Mouse (Mus musculus): Measurements from ENCODE around the gene Tuba4a. TPM values are rescaled to one million over a fixed set of nuclear protein-coding genes. Genes with fewer than 3 reads are reported as not detected.
A peak's percentile ranks its signal among the peaks of the same experiment; 100 is the strongest.

Gene Tuba4a
- polyA plus RNA-seq (2014; fragmentation: Nextera tagmentation; extraction: Ambion mirVana), result 11.4 and 12.9 TPM in 2 replicates

GRCm38 (mm10) chr1:75219531-75219930, at the start of gene Tuba4a:
Gene Tuba4a, minus strand, starts transcription at chr1:75219865.
- peak within 1 kb of the TSS; percentile 94 for H3K4me2 ChIP-seq (ENCODE audit: low read depth, low read length, severe bottlenecking)
- H3K4me1 ChIP-seq (replicated peaks; ENCODE audit: control insufficient read depth, insufficient read depth, low read length), result peaks cover 12% of the 10 kb centered on the region
- peaks cover 48% of the 10 kb centered on the region for H3K27me3 ChIP-seq (ENCODE audit: control insufficient read depth, insufficient read depth, low read length)
- ATAC-seq (replicated peaks; ENCODE audit: low FRiP score), result peak; percentile 57
- WGBS, result under 1% methylated on average over 34 of the region's 34 CpGs
- no peaks in the 10 kb centered on the region; the same call in 1 of the 2 replicates for H3K36me3 ChIP-seq (ENCODE audit: control insufficient read depth, insufficient read depth, low read length)
- DNase-seq (ENCODE audit: low spot score), result peak; percentile 67
- no peak within 1 kb of the TSS for H3K27ac ChIP-seq (ENCODE audit: low read depth, low read length)
- peak within 1 kb of the TSS; percentile 52 for H3K4me3 ChIP-seq (ENCODE audit: low read depth, low read length)
- H3K9ac ChIP-seq (ENCODE audit: low read length), result peak within 1 kb of the TSS; percentile 46
- H3K9me3 ChIP-seq (ENCODE audit: control insufficient read depth, low read length), result no peaks in the 10 kb centered on the region

GRCm38 (mm10) chr1:75264091-75264880, 44.6 kb upstream of the Tuba4a start, which contains the start of gene Ptprn:
Gene Ptprn, minus strand, starts transcription at chr1:75264502.
- no peaks in the 10 kb centered on the region for H3K9me3 ChIP-seq (ENCODE audit: control insufficient read depth, low read length)
- peaks cover 26% of the 10 kb centered on the region for H3K27me3 ChIP-seq (ENCODE audit: control insufficient read depth, insufficient read depth, low read length)
- H3K4me2 ChIP-seq (ENCODE audit: low read depth, low read length, severe bottlenecking), result peak within 1 kb of the TSS; percentile 64
- ATAC-seq (replicated peaks; ENCODE audit: low FRiP score), result peak; percentile 64
- WGBS, result 11% methylated on average over 32 of the region's 32 CpGs
- DNase-seq (ENCODE audit: low spot score), result peak; percentile 69
- H3K9ac ChIP-seq (ENCODE audit: low read length), result 0 out of 2 replicates have a peak within 1 kb of the TSS, but pooled peaks have one; percentile 35
- H3K4me3 ChIP-seq (ENCODE audit: low read depth, low read length), result peak within 1 kb of the TSS; percentile 31
- H3K36me3 ChIP-seq (ENCODE audit: control insufficient read depth, insufficient read depth, low read length), result no peaks in the 10 kb centered on the region
- H3K27ac ChIP-seq (ENCODE audit: low read depth, low read length), result no peak within 1 kb of the TSS
- H3K4me1 ChIP-seq (replicated peaks; ENCODE audit: control insufficient read depth, insufficient read depth, low read length), result no peaks in the 10 kb centered on the region

GRCm38 (mm10) chr1:75262969-75263951, 43.6 kb upstream of the Tuba4a start:
- H3K27ac ChIP-seq (ENCODE audit: low read depth, low read length), result no peak overlapping the region
- peak; percentile 51; the same call in 1 of the 2 replicates for ATAC-seq (replicated peaks; ENCODE audit: low FRiP score)

GRCm38 (mm10) chr1:75261278-75261677, 41.6 kb upstream of the Tuba4a start:
- peaks cover 26% of the 10 kb centered on the region for H3K27me3 ChIP-seq (ENCODE audit: control insufficient read depth, insufficient read depth, low read length)
- no peak overlapping the region for H3K9ac ChIP-seq (ENCODE audit: low read length)
- H3K4me1 ChIP-seq (replicated peaks; ENCODE audit: control insufficient read depth, insufficient read depth, low read length), result no peaks in the 10 kb centered on the region
- H3K4me3 ChIP-seq (ENCODE audit: low read depth, low read length), result no peak overlapping the region
- no peak overlapping the region for H3K27ac ChIP-seq (ENCODE audit: low read depth, low read length)
- no peak overlapping the region for H3K4me2 ChIP-seq (ENCODE audit: low read depth, low read length, severe bottlenecking)
- H3K36me3 ChIP-seq (ENCODE audit: control insufficient read depth, insufficient read depth, low read length), result no peaks in the 10 kb centered on the region
- H3K9me3 ChIP-seq (ENCODE audit: control insufficient read depth, low read length), result no peaks in the 10 kb centered on the region
- no peak for ATAC-seq (replicated peaks; ENCODE audit: low FRiP score)
- DNase-seq (ENCODE audit: low spot score), result no peak

More at GRCm38 (mm10) chr1:75262969-75263951, 43.6 kb upstream of the Tuba4a start:
- no peak overlapping the region for H3K9ac ChIP-seq (ENCODE audit: low read length)
- peaks cover 26% of the 10 kb centered on the region for H3K27me3 ChIP-seq (ENCODE audit: control insufficient read depth, insufficient read depth, low read length)
- no peaks in the 10 kb centered on the region for H3K9me3 ChIP-seq (ENCODE audit: control insufficient read depth, low read length)
- H3K4me1 ChIP-seq (replicated peaks; ENCODE audit: control insufficient read depth, insufficient read depth, low read length), result no peaks in the 10 kb centered on the region
- H3K36me3 ChIP-seq (ENCODE audit: control insufficient read depth, insufficient read depth, low read length), result no peaks in the 10 kb centered on the region
- 1% methylated on average over 40 of the region's 40 CpGs for WGBS
- peak; percentile 83 for DNase-seq (ENCODE audit: low spot score)
- H3K4me3 ChIP-seq (ENCODE audit: low read depth, low read length), result peak overlapping the region; percentile 31
- peak overlapping the region; percentile 64 for H3K4me2 ChIP-seq (ENCODE audit: low read depth, low read length, severe bottlenecking)

GRCm38 (mm10) chr1:75255516-75256046, 35.9 kb upstream of the Tuba4a start:
- 78% methylated on average over 10 of the region's 10 CpGs for WGBS
- no peak overlapping the region for H3K4me3 ChIP-seq (ENCODE audit: low read depth, low read length)
- H3K9me3 ChIP-seq (ENCODE audit: control insufficient read depth, low read length), result no peaks in the 10 kb centered on the region
- no peaks in the 10 kb centered on the region for H3K36me3 ChIP-seq (ENCODE audit: control insufficient read depth, insufficient read depth, low read length)
- peaks cover 2% of the 10 kb centered on the region; the same call in 1 of the 2 replicates for H3K27me3 ChIP-seq (ENCODE audit: control insufficient read depth, insufficient read depth, low read length)
- H3K9ac ChIP-seq (ENCODE audit: low read length), result no peak overlapping the region
- ATAC-seq (replicated peaks; ENCODE audit: low FRiP score) (no peak), DNase-seq (ENCODE audit: low spot score) (no peak)
- H3K4me1 ChIP-seq (replicated peaks; ENCODE audit: control insufficient read depth, insufficient read depth, low read length), result no peaks in the 10 kb centered on the region
- H3K27ac ChIP-seq (ENCODE audit: low read depth, low read length), result no peak overlapping the region
- H3K4me2 ChIP-seq (ENCODE audit: low read depth, low read length, severe bottlenecking), result no peak overlapping the region

- no peak overlapping the region for H3K27ac ChIP-seq (ENCODE audit: low read depth, low read length)
- DNase-seq (ENCODE audit: low spot score) (no peak), ATAC-seq (replicated peaks; ENCODE audit: low FRiP score) (no peak)
- H3K4me1 ChIP-seq (replicated peaks; ENCODE audit: control insufficient read depth, insufficient read depth, low read length), result no peaks in the 10 kb centered on the region
- no peak overlapping the region for H3K4me2 ChIP-seq (ENCODE audit: low read depth, low read length, severe bottlenecking)
- peaks cover 2% of the 10 kb centered on the region; the same call in 1 of the 2 replicates for H3K27me3 ChIP-seq (ENCODE audit: control insufficient read depth, insufficient read depth, low read length)
- no peaks in the 10 kb centered on the region for H3K9me3 ChIP-seq (ENCODE audit: control insufficient read depth, low read length)
- no peak overlapping the region; the same call in 1 of the 2 replicates for H3K9ac ChIP-seq (ENCODE audit: low read length)
- H3K36me3 ChIP-seq (ENCODE audit: control insufficient read depth, insufficient read depth, low read length), result no peaks in the 10 kb centered on the region
- no peak overlapping the region for H3K4me3 ChIP-seq (ENCODE audit: low read depth, low read length)
- WGBS, result 76% methylated on average over 8 of the region's 8 CpGs
Measured at GRCm38 (mm10) chr1:75254625-75255013, 35.0 kb upstream of the Tuba4a start.

- WGBS, result 63% methylated on average over 16 of the region's 16 CpGs
- H3K27ac ChIP-seq (ENCODE audit: low read depth, low read length), result no peak overlapping the region
- no peak for ATAC-seq (replicated peaks; ENCODE audit: low FRiP score)
- no peak overlapping the region for H3K4me3 ChIP-seq (ENCODE audit: low read depth, low read length)
- no peaks in the 10 kb centered on the region for H3K9me3 ChIP-seq (ENCODE audit: control insufficient read depth, low read length)
- no peaks in the 10 kb centered on the region for H3K36me3 ChIP-seq (ENCODE audit: control insufficient read depth, insufficient read depth, low read length)
- H3K9ac ChIP-seq (ENCODE audit: low read length), result no peak overlapping the region; the same call in 1 of the 2 replicates
- H3K4me1 ChIP-seq (replicated peaks; ENCODE audit: control insufficient read depth, insufficient read depth, low read length), result no peaks in the 10 kb centered on the region
- DNase-seq (ENCODE audit: low spot score), result peak; percentile 85
- H3K27me3 ChIP-seq (ENCODE audit: control insufficient read depth, insufficient read depth, low read length), result peaks cover 2% of the 10 kb centered on the region; the same call in 1 of the 2 replicates
- H3K4me2 ChIP-seq (ENCODE audit: low read depth, low read length, severe bottlenecking), result no peak overlapping the region
Measured at GRCm38 (mm10) chr1:75253849-75254624, 34.4 kb upstream of the Tuba4a start.
